ENCODE assay signal across 9 mouse cellular contexts in the genomic region with DNA sequence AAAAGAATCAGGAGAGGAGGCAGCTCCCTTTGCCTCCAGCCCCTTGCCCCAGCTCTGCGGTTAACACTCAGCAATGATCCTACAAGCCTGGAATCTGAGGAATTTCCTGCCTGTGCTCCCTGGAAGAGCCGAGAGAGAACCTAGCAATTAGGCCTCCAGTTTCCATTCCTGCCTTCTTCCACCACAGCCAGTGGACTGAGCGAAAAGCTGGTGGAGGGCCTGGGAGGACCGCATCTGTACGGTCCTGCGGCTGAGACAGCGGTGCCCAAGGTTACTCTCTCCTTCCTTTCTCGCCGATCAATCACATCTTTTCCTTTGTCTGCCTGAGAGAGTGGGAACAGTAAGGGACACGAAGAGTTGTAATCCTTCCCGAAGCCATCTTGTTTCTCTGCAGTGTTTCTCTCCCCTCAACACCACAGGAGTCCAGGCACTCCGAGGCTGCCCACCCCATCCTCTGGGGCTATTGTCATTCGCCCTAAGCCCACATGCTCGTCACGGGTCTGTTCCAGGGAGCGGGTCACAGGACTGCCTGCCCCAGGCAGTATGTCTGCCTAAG. TPM values are rescaled to one million over a fixed set of nuclear protein-coding genes. Genes with fewer than 3 reads are reported as not detected.
DNase-seq lines count a peak whose midpoint lies in the region; ATAC-seq and TF ChIP-seq lines count a peak whose summit lies in the region.
"Had no signal": no experiment of that assay in that cellular context is flagged by ENCODE, and none has a peak within 500 bp of the region (broad histone marks: within the 10 kb centered on the region; RNA-seq: fewer than 3 reads in every experiment).

No protein-coding gene starts in this region.

- peak; percentile 56 for DNase-seq in gastrocnemius, adult 2 months
- DNase-seq in gastrocnemius, postnatal 10 days: no peak
- DNase-seq in lung, embryonic 14.5 days: peak; percentile 91
- no peak for DNase-seq in layer of hippocampus, adult 8-10 months (ENCODE audit: low spot score in 2 of 2)
- no peak for DNase-seq in thymus, postnatal 4 days

- H3K9ac ChIP-seq in forebrain, embryonic 15.5 days (replicated peaks): peak overlapping the region; percentile 31
- no peak overlapping the region for H3K9ac ChIP-seq in intestine, embryonic 15.5 days
- peak overlapping the region; percentile 50 for H3K9ac ChIP-seq in lung, embryonic 14.5 days
- peak overlapping the region; percentile 14; the same call in 1 of the 2 replicates for H3K9ac ChIP-seq in stomach, embryonic 14.5 days (replicated peaks; ENCODE audit: low read depth, low read length)
- H3K9ac ChIP-seq: liver, embryonic 14.5 days had no signal

- peak; percentile 41 for ATAC-seq in forebrain, embryonic 15.5 days (replicated peaks)
- ATAC-seq in intestine, embryonic 15.5 days: peak; percentile 83
- ATAC-seq in lung, embryonic 14.5 days (ENCODE audit: insufficient read depth): peak; percentile 87
- peak; percentile 68; the same call in 1 of the 2 replicates for ATAC-seq in stomach, embryonic 14.5 days (ENCODE audit: insufficient number of reproducible peaks, insufficient read depth, low FRiP score, low read depth)

- H3K4me1 ChIP-seq in forebrain, embryonic 15.5 days: peaks cover 54% of the 10 kb centered on the region
- H3K4me1 ChIP-seq in intestine, embryonic 15.5 days (replicated peaks): peaks cover 48% of the 10 kb centered on the region
- H3K4me1 ChIP-seq in lung, embryonic 14.5 days (ENCODE audit: insufficient read depth): peaks cover 44% of the 10 kb centered on the region
- peaks cover 46% of the 10 kb centered on the region for H3K4me1 ChIP-seq in stomach, embryonic 14.5 days (ENCODE audit: control insufficient read depth, insufficient read depth, low read length)

- no peak overlapping the region; the same call in 1 of the 2 replicates for H3K4me2 ChIP-seq in forebrain, embryonic 15.5 days (replicated peaks)
- peak overlapping the region; percentile 14; the same call in 1 of the 2 replicates for H3K4me2 ChIP-seq in intestine, embryonic 15.5 days (replicated peaks)
- peak overlapping the region; percentile 48 for H3K4me2 ChIP-seq in lung, embryonic 14.5 days
- H3K4me2 ChIP-seq in stomach, embryonic 14.5 days (replicated peaks; ENCODE audit: low read depth, low read length): peak overlapping the region; percentile 11; the same call in 1 of the 2 replicates

- H3K4me3 ChIP-seq in gastrocnemius, adult 2 months: peak overlapping the region; percentile 44
- H3K4me3 ChIP-seq in forebrain, embryonic 15.5 days: no peak overlapping the region
- no peak overlapping the region for H3K4me3 ChIP-seq in intestine, embryonic 15.5 days (replicated peaks)
- no peak overlapping the region for H3K4me3 ChIP-seq in lung, embryonic 14.5 days (ENCODE audit: low read depth, low read length)
- no peak overlapping the region for H3K4me3 ChIP-seq in stomach, embryonic 14.5 days (ENCODE audit: low read depth, low read length)

- peak overlapping the region; percentile 86 for H3K27ac ChIP-seq in gastrocnemius, adult 2 months
- H3K27ac ChIP-seq in forebrain, embryonic 15.5 days (replicated peaks): peak overlapping the region; percentile 79
- peak overlapping the region; percentile 97 for H3K27ac ChIP-seq in intestine, embryonic 15.5 days
- H3K27ac ChIP-seq in lung, embryonic 14.5 days (ENCODE audit: low read depth): peak overlapping the region; percentile 99
- H3K27ac ChIP-seq in stomach, embryonic 14.5 days (ENCODE audit: low read length): peak overlapping the region; percentile 99
- H3K27ac ChIP-seq: liver, embryonic 14.5 days had no signal

- no peak for TF ChIP-seq CTCF in gastrocnemius, adult 2 months (IDR thresholded peaks at IDR 0.05)
- TF ChIP-seq CTCF in lung, embryonic 14.5 days (IDR thresholded peaks at IDR 0.05; ENCODE audit: low read depth): no peak

- 4% methylated on average over 16 of the region's 16 CpGs for WGBS in forebrain, embryonic 15.5 days
- WGBS in intestine, embryonic 15.5 days: 21% methylated on average over 16 of the region's 16 CpGs
- WGBS in lung, embryonic 14.5 days: 4% methylated on average over 16 of the region's 16 CpGs
- 8% methylated on average over 16 of the region's 16 CpGs for whole genome bisulfite sequencing in stomach, embryonic 14.5 days

- no peaks in the 10 kb centered on the region for H3K9me3 ChIP-seq in forebrain, embryonic 15.5 days
- H3K9me3 ChIP-seq in intestine, embryonic 15.5 days: no peaks in the 10 kb centered on the region
- H3K9me3 ChIP-seq in lung, embryonic 14.5 days (ENCODE audit: low read depth, low read length): no peaks in the 10 kb centered on the region
- no peaks in the 10 kb centered on the region for H3K9me3 ChIP-seq in stomach, embryonic 14.5 days (ENCODE audit: control insufficient read depth, low read depth, low read length)

- intact Hi-C loops in gastrocnemius, adult 2 months (cut with DNase I): no loop called here

- no peaks in the 10 kb centered on the region for H3K27me3 ChIP-seq in forebrain, embryonic 15.5 days
- H3K27me3 ChIP-seq in intestine, embryonic 15.5 days (replicated peaks): no peaks in the 10 kb centered on the region
- H3K27me3 ChIP-seq in lung, embryonic 14.5 days (ENCODE audit: insufficient read depth, low read length): no peaks in the 10 kb centered on the region
- H3K27me3 ChIP-seq in stomach, embryonic 14.5 days (ENCODE audit: control insufficient read depth, insufficient read depth, low read length): no peaks in the 10 kb centered on the region

- H3K36me3 ChIP-seq in forebrain, embryonic 15.5 days: peaks cover 2% of the 10 kb centered on the region; the same call in 1 of the 2 replicates
- no peaks in the 10 kb centered on the region for H3K36me3 ChIP-seq in intestine, embryonic 15.5 days
- peaks cover 10% of the 10 kb centered on the region; the same call in 1 of the 2 replicates for H3K36me3 ChIP-seq in lung, embryonic 14.5 days (ENCODE audit: insufficient read depth)
- H3K36me3 ChIP-seq in stomach, embryonic 14.5 days (ENCODE audit: control insufficient read depth, insufficient read depth, low read length): no peaks in the 10 kb centered on the region

RNA-seq across cellular contexts. Expression of gene Kirrel, which starts 23.8 kb away (rescaled TPM):
- 1 to 10 TPM; 4.1 to 5.7 TPM for total RNA-seq in gastrocnemius, adult 2 months (2021)
- 10 to 100 TPM; 13.7 to 19.0 TPM for total RNA-seq in gastrocnemius, postnatal 10 days (2021)
- 5.0 and 5.7 TPM in 2 replicates for polyA plus RNA-seq in forebrain, embryonic 15.5 days (2015; fragmentation: Nextera tagmentation; extraction: Ambion mirVana)
- polyA plus RNA-seq in intestine, embryonic 15.5 days (2015; fragmentation: Nextera tagmentation; extraction: Ambion mirVana): 11.0 and 11.8 TPM in 2 replicates
- polyA plus RNA-seq in lung, embryonic 14.5 days (2014; fragmentation: Nextera tagmentation; extraction: Ambion mirVana): 12.7 and 12.8 TPM in 2 replicates
- polyA plus RNA-seq in stomach, embryonic 14.5 days (2014; fragmentation: Nextera tagmentation; extraction: Ambion mirVana): 9.1 and 10.0 TPM in 2 replicates
- 1 to 10 TPM; 3.2 to 3.9 (median 3.5) TPM for total RNA-seq in layer of hippocampus, adult 8-10 months (2022)

Comparison
In these comparisons a context has a peak if more than half of its experiments do, and no peak if none do; other contexts are left out.
1. DNase-seq: peak in gastrocnemius, adult 2 months (single experiment) and lung, embryonic 14.5 days (single experiment); none in gastrocnemius, postnatal 10 days (single experiment), layer of hippocampus, adult 8-10 months (0 of 2) and thymus, postnatal 4 days (single experiment).
2. Peak in every context shown above with its lines, with median percentiles within 50 percentile points of each other: H3K27ac ChIP-seq and ATAC-seq.